Mouse (Mus musculus) lung, embryonic 15.5 days (tissue): Measurements from ENCODE around the gene Plxnc1. TPM values are rescaled to one million over a fixed set of nuclear protein-coding genes. Genes with fewer than 3 reads are reported as not detected.

Experiments
- ATAC-seq: fragments of 200-750 bp; cut with Nextera tagmentation; 2 replicates; pipeline ENCODE4 v1.8.0; 2017; ENCODE audit warnings: moderate number of reproducible peaks, borderline replicate concordance; ENCODE audit not compliant: low FRiP score, low TSS enrichment; ENCODE audit errors: extremely low read depth
- H3K27ac ChIP-seq: fragments of 300-500 bp; sonication (generic); 2 replicates; pipeline ENCODE4 v1.5.1; 2015; ENCODE audit warnings: moderate library complexity, mild to moderate bottlenecking, inconsistent platforms
- H3K27me3 ChIP-seq: fragments of 300-500 bp; sonication (generic); 2 replicates; pipeline ENCODE4 v1.6.1; 2015; ENCODE audit warnings: inconsistent platforms
- H3K36me3 ChIP-seq: fragments of 300-500 bp; sonication (generic); 2 replicates; pipeline ENCODE4 v1.6.1; 2015; ENCODE audit warnings: inconsistent platforms
- H3K4me1 ChIP-seq: fragments of 300-500 bp; sonication (generic); 2 replicates; pipeline ENCODE4 v1.6.1; 2015; ENCODE audit warnings: inconsistent platforms
- H3K4me2 ChIP-seq: fragments of 300-500 bp; sonication (generic); 2 replicates; pipeline ENCODE4 v1.6.1; 2015; ENCODE audit warnings: inconsistent platforms, mild to moderate bottlenecking, moderate library complexity
- H3K4me3 ChIP-seq: fragments of 300-500 bp; sonication (generic); 2 replicates; pipeline ENCODE4 v1.5.1; 2015; ENCODE audit warnings: mild to moderate bottlenecking, inconsistent platforms
- H3K9ac ChIP-seq: fragments of 300-500 bp; sonication (generic); 2 replicates; pipeline ENCODE4 v1.6.1; 2015; ENCODE audit warnings: inconsistent platforms
- H3K9me3 ChIP-seq: fragments of 300-500 bp; sonication (generic); 2 replicates; pipeline ENCODE4 v1.6.1; 2016; ENCODE audit warnings: inconsistent platforms
- WGBS: fragments of 180-500 bp; shearing (Covaris S2); methylation state at CpG from one replicate; pipeline ENCODE4 v1.1.7; 2015; 5-methylcytosine and 5-hydroxymethylcytosine counted together
- polyA plus RNA-seq: library from polyadenylated mRNA; unstranded; fragments of >200 nt; fragmentation: Nextera tagmentation; extraction: Ambion mirVana; gene quantifications from 2 replicates; pipeline ENCODE4 v1.2.1, GENCODE M21; 2015

Plxnc1 gene
- polyA plus RNA-seq, 1 experiment from 2014 or later: 7.1 TPM

- 85% methylated on average over 7 of the region's 7 CpGs for WGBS
- Histone ChIP-seq H3K4me2 (peak overlapping the region; percentile 42), H3K9ac (no peak overlapping the region), H3K36me3 (no peaks in the 10 kb centered on the region), H3K4me3 (no peak overlapping the region), H3K27me3 (no peaks in the 10 kb centered on the region), H3K27ac (peak overlapping the region; percentile 96), H3K9me3 (no peaks in the 10 kb centered on the region), H3K4me1 (peaks cover 55% of the 10 kb centered on the region)
- ATAC-seq: no peak
These were observed 115.9 kb downstream of the Plxnc1 start for GRCm38 (mm10) chr10:94828734-94829230.

DNA sequence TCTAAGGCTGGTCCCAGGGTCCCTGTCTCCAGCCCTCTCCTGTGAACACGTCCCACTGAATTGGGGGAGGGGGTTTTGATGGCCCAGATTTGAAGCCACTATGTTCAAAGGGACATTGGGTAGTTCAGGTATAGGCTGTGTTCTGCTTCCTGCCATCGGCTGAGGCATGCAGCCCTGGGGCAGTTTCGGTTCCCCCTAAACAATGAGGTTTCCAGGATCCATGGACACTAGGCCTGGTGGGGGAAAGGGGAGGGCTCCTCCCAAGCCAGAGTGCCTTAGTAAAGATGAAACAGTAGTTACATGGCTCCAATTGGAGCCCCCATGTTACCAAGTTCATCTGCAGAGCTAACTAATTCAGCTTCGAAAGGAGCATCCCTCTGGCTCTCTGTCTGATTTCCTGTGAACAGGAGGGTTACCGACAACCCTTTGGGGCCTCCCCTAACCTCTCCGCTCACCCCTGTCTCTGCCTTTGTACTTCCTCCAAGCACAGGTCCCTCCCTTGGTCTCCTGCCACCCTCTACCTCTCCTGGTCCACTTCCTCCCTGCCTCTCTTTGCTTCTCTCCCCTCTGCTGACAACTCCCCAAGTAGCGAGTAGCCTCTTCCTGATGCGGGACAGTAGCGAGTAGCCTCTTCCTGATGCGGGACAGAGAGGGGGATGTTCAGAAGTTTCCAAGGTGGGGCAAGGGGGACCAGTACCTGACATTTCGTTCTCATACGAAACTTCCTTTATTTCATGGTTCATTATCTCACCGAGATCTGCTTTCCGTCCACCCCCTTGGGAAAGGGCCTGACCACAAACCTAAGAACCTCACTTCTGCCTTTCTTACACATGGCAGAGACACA, 116.5 kb downstream of the Plxnc1 start:
- Histone ChIP-seq H3K4me3 (no peak overlapping the region), H3K4me1 (peaks cover 62% of the 10 kb centered on the region), H3K27me3 (no peaks in the 10 kb centered on the region), H3K4me2 (no peak overlapping the region), H3K9ac (no peak overlapping the region), H3K9me3 (no peaks in the 10 kb centered on the region), H3K27ac (peak overlapping the region; percentile 96), H3K36me3 (no peaks in the 10 kb centered on the region)
- ATAC-seq: no peak
- whole genome bisulfite sequencing: 81% methylated on average over 14 of the region's 14 CpGs

DNA sequence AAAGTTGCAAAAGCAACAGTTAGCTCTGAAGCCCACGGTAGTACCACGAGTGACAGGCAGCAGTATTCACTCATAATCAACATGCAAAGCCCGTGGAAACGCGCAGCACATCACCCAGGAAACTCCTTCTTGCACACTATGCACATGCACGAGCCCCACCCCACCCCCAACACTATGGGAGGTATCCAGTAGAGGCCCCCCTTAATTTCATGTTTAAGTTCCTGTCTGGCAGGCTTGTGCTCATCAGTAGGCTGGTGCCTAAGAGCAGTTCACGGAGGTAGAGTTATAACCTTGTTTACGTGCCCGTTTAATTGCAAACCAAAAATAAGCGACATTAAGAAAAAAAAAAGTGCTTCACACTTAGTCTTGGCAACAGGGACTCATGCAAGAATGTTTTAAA, 117.3 kb downstream of the Plxnc1 start:
- WGBS: 51% methylated on average over 10 of the region's 10 CpGs
- ATAC-seq: no peak
- peaks cover 62% of the 10 kb centered on the region for H3K4me1 ChIP-seq

DNA sequence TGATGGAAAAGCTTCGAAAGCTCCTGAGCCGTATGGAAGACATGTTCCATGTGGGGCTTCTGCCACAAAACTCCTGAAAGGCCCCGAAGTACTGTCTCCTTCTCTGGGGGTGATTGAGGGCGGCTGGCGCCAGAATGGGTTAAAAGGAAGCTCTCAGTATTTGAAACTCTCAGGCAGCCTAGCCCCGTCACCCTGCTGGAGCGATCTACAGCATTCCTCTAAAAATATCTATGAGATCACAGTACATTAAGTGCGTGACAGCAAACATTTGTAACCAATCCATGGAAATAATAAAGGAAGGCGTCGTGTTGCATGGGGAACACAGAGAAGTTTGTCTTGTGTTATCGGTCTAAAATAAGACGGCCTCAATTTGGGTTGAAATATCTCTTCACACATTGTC, 118.2 kb downstream of the Plxnc1 start:
- H3K36me3 ChIP-seq: no peaks in the 10 kb centered on the region

More for the DNA sequence above, 117.3 kb downstream of the Plxnc1 start:
- no peak overlapping the region for H3K4me2 ChIP-seq
- no peaks in the 10 kb centered on the region for H3K9me3 ChIP-seq
- no peak overlapping the region for H3K4me3 ChIP-seq
- H3K27me3 ChIP-seq: no peaks in the 10 kb centered on the region
- no peaks in the 10 kb centered on the region for H3K36me3 ChIP-seq
- peak overlapping the region; percentile 96 for H3K27ac ChIP-seq
- no peak overlapping the region for H3K9ac ChIP-seq

GRCm38 (mm10) chr10:94825951-94826350, 118.7 kb downstream of the Plxnc1 start:
- H3K36me3 ChIP-seq: no peaks in the 10 kb centered on the region
- peaks cover 62% of the 10 kb centered on the region for H3K4me1 ChIP-seq
- 87% methylated on average over 2 of the region's 2 CpGs for WGBS
- peak overlapping the region; percentile 96 for H3K27ac ChIP-seq
- no peak overlapping the region for H3K9ac ChIP-seq
- no peak overlapping the region for H3K4me3 ChIP-seq
- no peak for ATAC-seq
- H3K9me3 ChIP-seq: no peaks in the 10 kb centered on the region
- no peak overlapping the region for H3K4me2 ChIP-seq
- no peaks in the 10 kb centered on the region for H3K27me3 ChIP-seq

More for the DNA sequence above, 118.2 kb downstream of the Plxnc1 start:
- Histone ChIP-seq H3K4me2 (no peak overlapping the region), H3K4me3 (no peak overlapping the region), H3K27ac (peak overlapping the region; percentile 96), H3K9me3 (no peaks in the 10 kb centered on the region), H3K27me3 (no peaks in the 10 kb centered on the region), H3K4me1 (peaks cover 62% of the 10 kb centered on the region), H3K9ac (no peak overlapping the region)
- 44% methylated on average over 12 of the region's 12 CpGs for WGBS
- peak; percentile 50; the same call in 1 of the 2 replicates for ATAC-seq

- Histone ChIP-seq H3K9me3 (no peaks in the 10 kb centered on the region), H3K36me3 (no peaks in the 10 kb centered on the region), H3K4me3 (no peak overlapping the region), H3K4me1 (peaks cover 47% of the 10 kb centered on the region), H3K27me3 (no peaks in the 10 kb centered on the region), H3K27ac (peak overlapping the region; percentile 90), H3K9ac (no peak overlapping the region), H3K4me2 (no peak overlapping the region)
- peak; percentile 64; the same call in 1 of the 2 replicates for ATAC-seq
- 32% methylated on average over 11 of the region's 11 CpGs for WGBS
These were observed 120.5 kb downstream of the Plxnc1 start for GRCm38 (mm10) chr10:94823971-94824760.

DNA sequence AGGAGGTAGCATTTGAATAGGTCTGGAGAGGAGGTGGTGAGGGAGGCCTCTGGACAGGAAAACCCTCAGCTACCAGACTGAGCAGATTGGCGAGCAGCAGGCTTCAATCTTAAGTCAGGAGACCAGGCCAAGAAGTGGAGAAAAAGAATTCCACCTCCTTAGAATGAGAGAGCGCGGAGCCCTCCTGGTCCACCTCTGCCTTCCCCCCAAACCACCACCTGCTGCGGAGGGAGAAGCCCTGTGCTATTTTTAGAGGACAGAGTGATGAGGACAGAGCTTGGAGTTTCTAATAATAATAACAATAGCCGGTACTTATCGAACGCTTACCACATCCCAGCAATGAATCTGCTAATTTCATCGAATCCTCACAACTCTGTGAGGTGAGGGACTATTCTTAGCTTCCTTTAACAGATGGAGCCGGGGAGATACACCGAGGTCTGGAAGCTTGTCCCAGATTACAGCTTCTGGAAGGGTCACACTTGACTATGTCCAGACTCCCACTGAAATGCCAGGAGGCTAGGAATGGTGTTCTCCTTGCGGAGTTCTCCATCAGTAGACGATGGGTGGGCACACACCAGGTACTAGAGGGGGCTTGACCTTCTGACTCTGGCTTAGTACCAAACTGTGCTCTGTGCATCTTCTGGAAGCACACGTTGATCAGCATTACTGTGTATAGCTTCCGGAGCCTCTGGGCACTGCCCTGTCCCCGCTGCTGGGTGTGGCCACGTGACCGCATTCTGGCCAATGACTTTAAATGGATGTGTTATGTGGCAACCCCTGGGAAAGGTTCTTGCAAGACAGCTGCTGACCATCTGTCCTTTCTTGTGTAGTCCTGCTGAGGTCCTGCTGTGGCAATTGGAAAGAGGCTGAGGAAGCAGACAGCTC, 125.6 kb downstream of the Plxnc1 start:
- no peaks in the 10 kb centered on the region for H3K36me3 ChIP-seq
- H3K27me3 ChIP-seq: no peaks in the 10 kb centered on the region
- H3K9me3 ChIP-seq: no peaks in the 10 kb centered on the region
- H3K4me1 ChIP-seq: peaks cover 10% of the 10 kb centered on the region
- no peak overlapping the region for H3K9ac ChIP-seq
- 86% methylated on average over 17 of the region's 17 CpGs for WGBS
- H3K4me2 ChIP-seq: no peak overlapping the region
- H3K4me3 ChIP-seq: no peak overlapping the region
- no peak for ATAC-seq
- H3K27ac ChIP-seq: no peak overlapping the region

DNA sequence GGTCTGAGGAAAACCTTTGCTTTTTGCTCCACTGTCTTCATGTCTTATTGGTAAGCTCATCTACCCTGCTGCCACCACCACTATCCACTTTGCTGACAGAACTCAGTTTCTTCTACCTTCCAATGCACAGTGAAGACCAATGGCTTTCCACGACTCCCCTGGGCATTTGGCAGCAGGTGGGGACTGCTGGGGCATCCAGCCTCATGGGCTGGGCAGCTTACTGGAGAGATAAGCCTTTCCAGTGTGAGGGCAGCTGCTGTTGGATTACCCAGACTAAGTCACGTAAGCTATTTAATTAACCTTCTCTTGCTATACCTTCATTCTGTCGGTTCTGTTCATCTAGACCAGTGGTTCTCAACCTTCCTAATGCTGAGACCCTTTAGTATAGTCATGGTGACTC, 126.5 kb downstream of the Plxnc1 start:
- H3K27me3 ChIP-seq: no peaks in the 10 kb centered on the region
- 0 out of 2 replicates have a peak, but pooled peaks cover under 1% of the 10 kb centered on the region for H3K4me1 ChIP-seq
- H3K9me3 ChIP-seq: no peaks in the 10 kb centered on the region
- no peak for ATAC-seq
- no peak overlapping the region for H3K4me3 ChIP-seq
- no peak overlapping the region for H3K9ac ChIP-seq
- H3K27ac ChIP-seq: no peak overlapping the region
- no peaks in the 10 kb centered on the region for H3K36me3 ChIP-seq
- 89% methylated on average over 3 of the region's 3 CpGs for WGBS
- H3K4me2 ChIP-seq: no peak overlapping the region

GRCm38 (mm10) chr10:94811907-94812851, 132.5 kb downstream of the Plxnc1 start:
- WGBS: 74% methylated on average over 17 of the region's 17 CpGs
- H3K27ac ChIP-seq: no peak overlapping the region
- H3K27me3 ChIP-seq: no peaks in the 10 kb centered on the region
- no peak overlapping the region for H3K4me2 ChIP-seq
- no peaks in the 10 kb centered on the region for H3K9me3 ChIP-seq
- H3K4me3 ChIP-seq: no peak overlapping the region
- H3K36me3 ChIP-seq: no peaks in the 10 kb centered on the region; the same call in 1 of the 2 replicates
- ATAC-seq: no peak
- no peak overlapping the region for H3K9ac ChIP-seq
- peaks cover 12% of the 10 kb centered on the region; the same call in 1 of the 2 replicates for H3K4me1 ChIP-seq

GRCm38 (mm10) chr10:94809946-94810472, 134.6 kb downstream of the Plxnc1 start:
- H3K9me3 ChIP-seq: no peaks in the 10 kb centered on the region
- H3K4me3 ChIP-seq: no peak overlapping the region
- H3K36me3 ChIP-seq: no peaks in the 10 kb centered on the region; the same call in 1 of the 2 replicates
- no peak for ATAC-seq
- H3K4me1 ChIP-seq: peaks cover 13% of the 10 kb centered on the region; the same call in 1 of the 2 replicates
- no peak overlapping the region for H3K27ac ChIP-seq
- H3K27me3 ChIP-seq: no peaks in the 10 kb centered on the region
- WGBS: 59% methylated on average over 7 of the region's 7 CpGs
- no peak overlapping the region for H3K4me2 ChIP-seq
- H3K9ac ChIP-seq: no peak overlapping the region
